Mouse (Mus musculus): ENCODE results near the gene Prss50. TPM values are rescaled to one million over a fixed set of nuclear protein-coding genes. Genes with fewer than 3 reads are reported as not detected.
"Not testable (repeated sequence)": the region's sequence is repeated elsewhere in the genome, so short reads cannot be mapped to it uniquely, and the experiment has no call there.

Gene Prss50
- 0.28 TPM in 1 of 2 replicates, not detected in the other for polyA plus RNA-seq (2016; fragmentation: Nextera tagmentation; extraction: Ambion mirVana)

DNA sequence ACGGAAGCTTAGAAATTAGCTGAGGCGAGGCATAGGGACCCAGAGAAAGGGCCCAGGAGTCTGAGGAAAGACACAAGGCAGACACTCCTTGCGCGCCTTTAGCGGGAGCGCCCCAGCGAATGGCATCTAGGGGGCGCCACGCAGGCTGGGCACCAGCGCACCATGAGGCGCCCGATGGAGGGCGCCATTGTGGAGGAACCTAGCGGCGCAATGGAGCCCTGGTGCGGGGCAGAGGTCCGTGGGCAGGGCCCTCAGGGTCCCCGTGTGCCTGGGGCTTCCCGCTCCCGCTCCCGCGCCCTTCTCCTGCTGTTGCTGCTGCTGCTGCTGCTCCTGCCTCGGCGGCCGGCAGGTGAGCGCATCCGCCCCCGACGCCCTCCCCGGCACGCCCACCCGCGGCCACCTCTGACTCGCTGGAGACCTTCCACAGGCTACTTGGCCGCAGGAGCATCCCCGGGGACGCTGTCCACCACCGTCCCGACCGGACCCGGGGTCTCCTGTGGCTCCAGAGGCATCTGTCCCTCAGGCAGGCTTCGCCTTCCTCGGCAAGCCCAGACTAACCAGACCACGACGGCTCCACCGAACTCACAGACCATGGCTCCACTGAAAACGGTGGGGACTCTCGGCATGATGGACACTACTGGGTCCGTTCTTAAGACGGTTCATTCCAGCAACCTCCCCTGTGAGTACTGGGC is at the start of gene Prss50:
Gene Prss50, plus strand, starts transcription at position 187 of the 692 bp plus-strand sequence.
- Histone ChIP-seq H3K4me2 (replicated peaks) (peak within 1 kb of the TSS; percentile 60), H3K27ac (no peak within 1 kb of the TSS), H3K4me1 (peaks cover 7% of the 10 kb centered on the region), H3K36me3 (no peaks in the 10 kb centered on the region), H3K9ac (0 out of 2 replicates have a peak within 1 kb of the TSS, but pooled peaks have one; percentile 22), H3K9me3 (no peaks in the 10 kb centered on the region), H3K27me3 (replicated peaks) (peaks cover 21% of the 10 kb centered on the region), H3K4me3 (peak within 1 kb of the TSS; percentile 26)
- ATAC-seq (ENCODE audit: low FRiP score, low read depth): no peak
- 11% methylated on average over 49 of the region's 50 CpGs for WGBS

DNA sequence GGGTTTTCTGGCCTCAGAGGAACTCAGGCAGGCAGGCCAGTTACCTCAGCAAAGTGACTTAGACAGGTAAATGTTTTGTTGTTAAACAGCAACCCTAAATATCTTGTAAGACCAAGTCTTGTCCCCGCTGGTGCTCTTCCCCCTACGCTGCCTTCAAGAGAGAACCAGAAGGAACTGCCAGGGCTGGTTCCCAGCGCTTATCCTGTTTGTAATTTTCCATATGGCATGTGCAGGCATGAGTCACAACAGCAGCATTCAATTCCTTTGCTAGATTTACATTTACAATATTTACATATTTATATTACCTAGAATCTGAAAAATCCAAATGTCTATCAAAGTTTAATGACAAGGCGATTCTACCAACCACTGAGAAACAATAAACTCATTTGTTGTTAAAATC is 47.7 kb upstream of the Prss50 start:
- Histone ChIP-seq H3K36me3 (no peaks in the 10 kb centered on the region), H3K4me1 (no peaks in the 10 kb centered on the region), H3K9me3 (no peaks in the 10 kb centered on the region), H3K4me2 (replicated peaks) (no peak overlapping the region), H3K27ac (no peak overlapping the region), H3K27me3 (replicated peaks) (no peaks in the 10 kb centered on the region), H3K9ac (no peak overlapping the region), H3K4me3 (no peak overlapping the region)
- 91% methylated on average over 4 of the region's 4 CpGs for WGBS
- no peak for ATAC-seq (ENCODE audit: low FRiP score, low read depth)

GRCm38 (mm10) chr9:110813789-110814188 is 44.0 kb upstream of the Prss50 start, which contains the start of gene Prss44:
Gene Prss44, plus strand, starts transcription at chr9:110813994.
- Histone ChIP-seq H3K4me3 (no peak within 1 kb of the TSS), H3K27ac (no peak within 1 kb of the TSS), H3K9me3 (no peaks in the 10 kb centered on the region), H3K27me3 (replicated peaks) (no peaks in the 10 kb centered on the region), H3K36me3 (no peaks in the 10 kb centered on the region), H3K4me1 (no peaks in the 10 kb centered on the region), H3K9ac (no peak within 1 kb of the TSS), H3K4me2 (replicated peaks) (no peak within 1 kb of the TSS)
- no peak for ATAC-seq (ENCODE audit: low FRiP score, low read depth)
- WGBS: 63% methylated on average over 18 of the region's 18 CpGs

DNA sequence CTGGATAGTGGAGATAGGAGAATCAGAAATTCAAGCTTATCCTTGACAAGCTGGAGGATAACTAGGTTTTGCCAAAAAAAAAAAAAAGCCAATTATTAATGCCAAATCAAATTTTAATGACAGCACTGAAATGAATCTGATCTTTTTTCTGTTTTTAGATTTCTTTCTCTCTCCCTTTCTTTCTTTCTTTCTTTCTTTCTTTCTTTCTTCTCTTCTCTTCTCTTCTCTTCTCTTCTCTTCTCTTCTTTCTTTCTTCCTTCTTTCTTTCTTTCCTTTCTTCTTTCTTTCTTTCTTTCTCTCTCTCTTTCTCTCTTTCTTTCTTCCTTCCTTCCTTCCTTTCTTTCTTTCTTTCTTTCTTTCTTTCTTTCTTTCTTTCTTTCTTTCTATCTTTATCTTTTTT is 37.2 kb upstream of the Prss50 start:
- H3K27ac ChIP-seq; H3K9me3 ChIP-seq; H3K4me3 ChIP-seq; H3K4me2 ChIP-seq (replicated peaks); H3K36me3 ChIP-seq; H3K9ac ChIP-seq; H3K27me3 ChIP-seq (replicated peaks); H3K4me1 ChIP-seq; ATAC-seq (ENCODE audit: low FRiP score, low read depth): not testable (repeated sequence)

- Histone ChIP-seq H3K4me3 (no peak overlapping the region), H3K27me3 (replicated peaks) (no peaks in the 10 kb centered on the region), H3K9ac (no peak overlapping the region), H3K36me3 (no peaks in the 10 kb centered on the region), H3K4me1 (no peaks in the 10 kb centered on the region), H3K9me3 (no peaks in the 10 kb centered on the region), H3K4me2 (replicated peaks) (no peak overlapping the region), H3K27ac (no peak overlapping the region)
- ATAC-seq (ENCODE audit: low FRiP score, low read depth): no peak
- WGBS: 86% methylated on average over 7 of the region's 7 CpGs
Observed at GRCm38 (mm10) chr9:110821436-110821835, 36.3 kb upstream of the Prss50 start.

GRCm38 (mm10) chr9:110825426-110825825 is 32.3 kb upstream of the Prss50 start:
- Histone ChIP-seq H3K4me1 (no peaks in the 10 kb centered on the region), H3K4me3 (no peak overlapping the region), H3K36me3 (no peaks in the 10 kb centered on the region), H3K27me3 (replicated peaks) (no peaks in the 10 kb centered on the region), H3K4me2 (replicated peaks) (no peak overlapping the region), H3K27ac (no peak overlapping the region), H3K9ac (no peak overlapping the region), H3K9me3 (no peaks in the 10 kb centered on the region)
- 90% methylated on average over 4 of the region's 4 CpGs for WGBS
- ATAC-seq (ENCODE audit: low FRiP score, low read depth): no peak

DNA sequence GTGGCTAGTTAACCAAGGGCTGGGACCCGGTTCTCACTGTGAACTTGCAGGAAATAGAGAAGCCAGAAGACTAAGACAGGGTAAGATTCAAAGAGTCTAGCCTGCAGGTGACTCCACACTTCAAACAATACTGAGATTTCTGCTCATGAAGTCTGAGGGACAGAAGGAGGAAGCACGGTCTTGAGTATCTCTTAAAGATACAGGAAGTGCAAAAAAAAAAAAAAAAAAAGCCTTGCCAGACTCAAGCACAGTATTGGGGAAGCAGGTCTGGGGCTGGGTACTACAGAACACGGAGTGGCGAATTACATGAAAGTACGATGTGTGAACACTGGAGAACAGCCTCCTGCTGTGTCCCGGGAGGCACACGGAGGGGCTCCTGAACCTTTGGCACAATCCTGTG is 31.9 kb upstream of the Prss50 start:
- Histone ChIP-seq H3K27ac (no peak overlapping the region), H3K4me3 (no peak overlapping the region), H3K4me2 (replicated peaks) (no peak overlapping the region), H3K9me3 (no peaks in the 10 kb centered on the region), H3K4me1 (no peaks in the 10 kb centered on the region), H3K27me3 (replicated peaks) (no peaks in the 10 kb centered on the region), H3K9ac (no peak overlapping the region), H3K36me3 (no peaks in the 10 kb centered on the region)
- no peak for ATAC-seq (ENCODE audit: low FRiP score, low read depth)
- WGBS: 80% methylated on average over 7 of the region's 7 CpGs

DNA sequence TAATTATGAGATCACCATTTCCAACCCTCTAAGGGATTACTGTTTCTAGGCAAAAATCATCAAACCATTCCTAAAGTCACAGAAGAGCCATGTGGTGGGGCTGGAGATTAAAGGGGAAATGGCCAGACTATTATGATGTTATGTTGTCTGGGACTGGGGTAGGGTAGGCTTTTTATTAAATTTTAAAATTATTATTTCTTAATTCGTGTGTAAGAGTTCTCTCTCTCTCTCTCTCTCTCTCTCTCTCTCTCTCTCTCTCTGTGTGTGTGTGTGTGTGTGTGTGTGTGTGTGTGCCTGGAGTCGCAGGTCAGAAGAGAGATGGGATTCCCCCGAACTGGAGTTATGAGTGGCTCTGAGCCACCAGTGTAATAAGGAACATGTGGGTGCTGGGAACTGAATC is 31.4 kb upstream of the Prss50 start, which contains the start of gene Prss43:
Gene Prss43, plus strand, starts transcription at position 301 of the 400 bp plus-strand sequence.
- Histone ChIP-seq H3K9me3 (no peaks in the 10 kb centered on the region), H3K27ac (no peak within 1 kb of the TSS), H3K4me3 (no peak within 1 kb of the TSS), H3K9ac (no peak within 1 kb of the TSS), H3K4me1 (no peaks in the 10 kb centered on the region), H3K27me3 (replicated peaks) (no peaks in the 10 kb centered on the region), H3K36me3 (no peaks in the 10 kb centered on the region), H3K4me2 (replicated peaks) (no peak within 1 kb of the TSS)
- WGBS: 81% methylated on average over 3 of the region's 3 CpGs
- no peak for ATAC-seq (ENCODE audit: low FRiP score, low read depth)

DNA sequence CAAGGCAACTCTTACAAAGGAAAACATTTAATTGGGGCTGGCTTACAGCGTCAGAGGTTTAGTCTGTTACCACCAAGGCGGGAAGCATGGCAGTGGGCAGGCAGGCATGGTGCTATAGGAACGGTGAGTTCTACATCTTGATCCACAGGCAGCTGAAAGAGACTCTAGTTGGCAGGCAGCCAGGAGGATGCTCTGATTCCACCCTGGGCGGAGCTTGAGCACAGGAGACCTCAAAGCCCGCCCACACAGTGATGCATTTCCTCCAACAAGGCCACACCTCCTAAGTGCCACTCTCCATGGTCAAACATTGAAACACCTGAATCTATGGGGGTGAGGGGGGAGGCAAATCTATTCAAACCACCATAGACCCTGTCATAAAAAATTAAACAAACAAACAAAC is 24.7 kb upstream of the Prss50 start:
- H3K9me3 ChIP-seq: no peaks in the 10 kb centered on the region

GRCm38 (mm10) chr9:110834411-110834810 is 23.4 kb upstream of the Prss50 start, which contains the start of gene Prss45:
Gene Prss45, plus strand, starts transcription at chr9:110834588.
- H3K4me3 ChIP-seq: no peak within 1 kb of the TSS
- no peak for ATAC-seq (ENCODE audit: low FRiP score, low read depth)
- WGBS: 82% methylated on average over 19 of the region's 19 CpGs
- H3K4me1 ChIP-seq: no peaks in the 10 kb centered on the region
- H3K27ac ChIP-seq: no peak within 1 kb of the TSS
- H3K9me3 ChIP-seq: no peaks in the 10 kb centered on the region
- H3K4me2 ChIP-seq (replicated peaks): 0 out of 2 replicates have a peak within 1 kb of the TSS, but pooled peaks have one; percentile 7
- no peak within 1 kb of the TSS for H3K9ac ChIP-seq
- no peaks in the 10 kb centered on the region for H3K36me3 ChIP-seq
- no peaks in the 10 kb centered on the region for H3K27me3 ChIP-seq (replicated peaks)

More for the DNA sequence above, 24.7 kb upstream of the Prss50 start:
- Histone ChIP-seq H3K4me2 (replicated peaks) (no peak overlapping the region), H3K27me3 (replicated peaks) (no peaks in the 10 kb centered on the region), H3K9ac (no peak overlapping the region), H3K36me3 (no peaks in the 10 kb centered on the region), H3K27ac (no peak overlapping the region), H3K4me3 (no peak overlapping the region), H3K4me1 (no peaks in the 10 kb centered on the region)
- WGBS: 74% methylated on average over 5 of the region's 5 CpGs
- ATAC-seq (ENCODE audit: low FRiP score, low read depth): no peak

DNA sequence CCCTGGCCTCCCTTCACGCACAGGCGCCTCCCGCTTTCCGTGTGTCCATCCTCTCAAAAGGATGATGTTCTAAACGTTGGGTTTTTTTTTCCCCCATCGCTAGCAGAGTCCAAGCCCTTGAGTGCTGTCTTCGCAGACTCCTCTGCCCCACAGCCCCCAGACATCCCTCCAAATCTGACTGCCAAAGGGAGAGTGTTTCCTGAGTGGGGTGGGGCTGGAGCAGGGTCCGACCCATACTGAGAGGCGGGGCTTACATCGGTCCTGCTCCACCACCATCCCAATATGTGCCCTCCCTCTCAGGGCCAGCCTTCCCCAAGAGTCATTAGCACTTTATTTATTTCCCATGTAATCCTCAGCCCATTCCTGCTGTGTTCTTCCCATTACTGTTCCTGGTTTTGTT is 22.8 kb upstream of the Prss50 start:
- no peak for ATAC-seq (ENCODE audit: low FRiP score, low read depth)
- WGBS: 31% methylated on average over 10 of the region's 10 CpGs
- H3K27me3 ChIP-seq (replicated peaks): no peaks in the 10 kb centered on the region
- no peak overlapping the region for H3K4me3 ChIP-seq
- H3K4me2 ChIP-seq (replicated peaks): 0 out of 2 replicates have a peak overlapping the region, but pooled peaks have one; percentile 7
- no peak overlapping the region for H3K9ac ChIP-seq
- H3K9me3 ChIP-seq: no peaks in the 10 kb centered on the region
- no peak overlapping the region for H3K27ac ChIP-seq
- no peaks in the 10 kb centered on the region for H3K4me1 ChIP-seq
- H3K36me3 ChIP-seq: no peaks in the 10 kb centered on the region

GRCm38 (mm10) chr9:110836112-110836511 is 21.7 kb upstream of the Prss50 start:
- Histone ChIP-seq H3K27me3 (replicated peaks) (no peaks in the 10 kb centered on the region), H3K36me3 (no peaks in the 10 kb centered on the region), H3K4me3 (no peak overlapping the region), H3K4me2 (replicated peaks) (no peak overlapping the region), H3K9ac (no peak overlapping the region), H3K4me1 (peaks cover 5% of the 10 kb centered on the region; the same call in 1 of the 2 replicates), H3K9me3 (no peaks in the 10 kb centered on the region), H3K27ac (no peak overlapping the region)
- ATAC-seq (ENCODE audit: low FRiP score, low read depth): no peak
- 62% methylated on average over 2 of the region's 2 CpGs for WGBS

- no peak overlapping the region for H3K27ac ChIP-seq
- WGBS: 81% methylated on average over 6 of the region's 6 CpGs
- no peak overlapping the region for H3K4me2 ChIP-seq (replicated peaks)
- H3K9me3 ChIP-seq: no peaks in the 10 kb centered on the region
- ATAC-seq (ENCODE audit: low FRiP score, low read depth): no peak
- H3K9ac ChIP-seq: no peak overlapping the region
- H3K27me3 ChIP-seq (replicated peaks): no peaks in the 10 kb centered on the region
- H3K36me3 ChIP-seq: no peaks in the 10 kb centered on the region
- peaks cover 5% of the 10 kb centered on the region; the same call in 1 of the 2 replicates for H3K4me1 ChIP-seq
- H3K4me3 ChIP-seq: no peak overlapping the region
Observed at GRCm38 (mm10) chr9:110840905-110841304, 16.9 kb upstream of the Prss50 start.
